ENCODE assay signal across 11 mouse cellular contexts in the genomic region with DNA sequence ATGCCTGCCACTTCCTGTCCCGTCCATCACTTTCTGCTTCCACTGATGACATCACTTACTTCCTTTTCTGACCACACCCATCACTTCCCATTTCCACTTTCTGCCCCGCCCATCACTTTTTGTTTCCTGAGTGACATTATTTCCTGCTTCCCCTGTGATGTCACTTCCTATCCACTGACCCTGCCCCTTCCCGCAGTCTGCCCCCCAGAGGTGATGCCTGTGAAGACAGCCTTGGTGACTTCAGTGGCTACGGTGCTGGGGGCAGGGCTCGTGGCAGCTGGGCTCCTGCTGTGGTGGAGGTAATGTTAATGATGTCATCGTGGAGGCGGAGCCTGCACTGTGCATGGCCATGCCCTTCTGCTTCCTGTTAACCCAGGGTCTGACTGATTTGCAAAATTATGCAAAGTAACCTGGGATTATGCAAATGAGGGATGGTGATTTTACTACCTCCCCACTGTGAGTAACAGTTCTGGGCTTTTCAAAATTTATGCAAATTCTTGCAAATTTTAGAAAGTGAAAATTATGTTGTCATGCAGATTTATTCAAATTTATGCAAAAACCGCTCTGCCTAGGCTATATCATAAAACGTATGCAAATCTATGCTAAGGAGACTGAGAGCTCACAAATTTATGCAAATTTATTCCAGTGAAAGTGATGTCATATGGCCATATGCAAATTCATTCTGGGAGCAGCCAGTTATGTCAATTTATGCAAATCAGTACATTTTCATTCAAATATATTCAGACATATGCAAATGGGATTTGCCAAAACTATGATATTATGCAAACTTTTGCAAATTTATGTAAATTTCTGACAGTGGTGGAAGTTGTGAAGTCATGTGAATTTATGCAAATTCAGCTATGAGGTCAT. TPM values are rescaled to one million over a fixed set of nuclear protein-coding genes. Genes with fewer than 3 reads are reported as not detected.
DNase-seq lines count a peak whose midpoint lies in the region; ATAC-seq and TF ChIP-seq lines count a peak whose summit lies in the region.
"Had no signal": no experiment of that assay in that cellular context is flagged by ENCODE, and none has a peak within 500 bp of the region (broad histone marks: within the 10 kb centered on the region; RNA-seq: fewer than 3 reads in every experiment).

No protein-coding gene starts in this region.

- intact Hi-C loops in left cerebral cortex, postnatal 10 days (cut with DNase I), result no loop called here

- 98% methylated on average over 9 of the region's 9 CpGs for WGBS in kidney, embryonic 14.5 days

- TF ChIP-seq RAD21 in MEL (IDR thresholded peaks at IDR 0.05; ENCODE audit: low read depth, low read length), result no peak

- no peak for TF ChIP-seq POLR2A in MEL (IDR thresholded peaks at IDR 0.05; ENCODE audit: control insufficient read depth in 1 of 2, insufficient read depth in 1 of 2, low read depth in 1 of 2, low read length in 2 of 2, poor library complexity in 1 of 2)

- no peak overlapping the region for H3K27ac ChIP-seq in MEL (ENCODE audit: control insufficient read depth, low read depth, low read length)
- H3K27ac ChIP-seq in kidney, embryonic 14.5 days (ENCODE audit: low read depth, low read length), result no peak overlapping the region

- H3K4me3 ChIP-seq in MEL (ENCODE audit: control insufficient read depth in 1 of 2, insufficient read depth in 1 of 2, low read depth in 2 of 2, low read length in 2 of 2), result no peak overlapping the region
- H3K4me3 ChIP-seq in kidney, embryonic 14.5 days (ENCODE audit: low read length), result no peak overlapping the region
- H3K4me3 ChIP-seq: myocyte had no signal

- H3K4me2 ChIP-seq in kidney, embryonic 14.5 days (replicated peaks; ENCODE audit: low read depth, low read length), result no peak overlapping the region

- H3K9ac ChIP-seq in MEL (ENCODE audit: control insufficient read depth, low read depth, low read length, poor library complexity, severe bottlenecking), result no peak overlapping the region
- H3K9ac ChIP-seq in kidney, embryonic 14.5 days (ENCODE audit: low read depth, low read length), result no peak overlapping the region

- peak; percentile 38 to 61 for DNase-seq in left cerebral cortex, postnatal 10 days (ENCODE audit: extremely low spot score in 1 of 2, low spot score in 2 of 2)
- DNase-seq in left cerebral cortex, adult 18-20 months (ENCODE audit: low spot score in 2 of 2), result no peak
- DNase-seq in MEL (ENCODE audit: low read depth, low spot score), result peak; percentile 9
- DNase-seq in naive thymus-derived CD4-positive, alpha-beta T cell, adult 2 months (ENCODE audit: low read depth), result peak; percentile 63
- no peak for DNase-seq in gastrocnemius, postnatal 10 days

- no peaks in the 10 kb centered on the region for H3K4me1 ChIP-seq in MEL (ENCODE audit: control insufficient read depth in 1 of 2, insufficient read depth in 2 of 2, low read length in 2 of 2)
- no peaks in the 10 kb centered on the region for H3K4me1 ChIP-seq in kidney, embryonic 14.5 days (ENCODE audit: control insufficient read depth, insufficient read depth, low read length)

- H3K79me2 ChIP-seq in MEL (ENCODE audit: control insufficient read depth, insufficient read depth, low read length, poor library complexity), result no peaks in the 10 kb centered on the region

- ATAC-seq in hematopoietic stem cell, adult 5-6 weeks (replicated peaks in 1 of 2; ENCODE audit: insufficient read depth in 1 of 2, low FRiP score in 2 of 2, low TSS enrichment in 1 of 2, low read depth in 1 of 2, poor library complexity in 2 of 2, severe bottlenecking in 2 of 2), result peak; percentile 1 to 6; a peak in 1 of 4 replicates
- no peak for ATAC-seq in kidney, embryonic 14.5 days (ENCODE audit: low FRiP score, low TSS enrichment)
- ATAC-seq in inflammation-experienced regulatory T-cells, adult 6 months, result no peak

- H3K9me3 ChIP-seq in MEL (replicated peaks; ENCODE audit: insufficient read depth, low read length), result no peaks in the 10 kb centered on the region; the same call in 1 of the 2 replicates
- H3K9me3 ChIP-seq in kidney, embryonic 14.5 days (ENCODE audit: control insufficient read depth, low read length), result peaks cover 79% of the 10 kb centered on the region

- no peak for TF ChIP-seq CTCF in MEL (IDR thresholded peaks at IDR 0.05 in 2 of 3, conservative IDR thresholded peaks at IDR 0.05 in 1 of 3; ENCODE audit: control insufficient read depth in 1 of 3, insufficient read depth in 1 of 3, low read depth in 2 of 3, low read length in 3 of 3, poor library complexity in 1 of 3, severe bottlenecking in 1 of 3)

- no peak for TF ChIP-seq EP300 in MEL (IDR thresholded peaks at IDR 0.05; ENCODE audit: low read depth in 1 of 2, low read length in 2 of 2)

- no peaks in the 10 kb centered on the region for H3K36me3 ChIP-seq in MEL (ENCODE audit: control insufficient read depth in 1 of 2, insufficient read depth in 2 of 2, low read length in 2 of 2)
- H3K36me3 ChIP-seq in kidney, embryonic 14.5 days (ENCODE audit: control insufficient read depth, insufficient read depth, low read length), result no peaks in the 10 kb centered on the region

- no peaks in the 10 kb centered on the region for H3K27me3 ChIP-seq in MEL (ENCODE audit: control insufficient read depth in 1 of 2, insufficient read depth in 2 of 2, low read length in 2 of 2)
- H3K27me3 ChIP-seq in kidney, embryonic 14.5 days (ENCODE audit: control insufficient read depth, insufficient read depth, low read length), result no peaks in the 10 kb centered on the region

TF ChIP-seq in MEL, 35 proteins besides CTCF, POLR2A, EP300 and RAD21:
- no peak for TF ChIP-seq CHD1 (IDR thresholded peaks at IDR 0.05; ENCODE audit: low read depth, low read length)
- no peak for TF ChIP-seq ELF1 (IDR thresholded peaks at IDR 0.05; ENCODE audit: low read depth, low read length)
- no peak for TF ChIP-seq USF2 (IDR thresholded peaks at IDR 0.05; ENCODE audit: borderline replicate concordance in 1 of 2, insufficient read depth in 1 of 2, low read depth in 1 of 2, low read length in 2 of 2)
- TF ChIP-seq MYC (IDR thresholded peaks at IDR 0.05; ENCODE audit: low read depth, low read length), result no peak
- no peak for TF ChIP-seq GATA1 (IDR thresholded peaks at IDR 0.05; ENCODE audit: low read depth, low read length)
- TF ChIP-seq MAFK (IDR thresholded peaks at IDR 0.05; ENCODE audit: borderline replicate concordance, low read depth, low read length), result no peak
- no peak for TF ChIP-seq NELFE (IDR thresholded peaks at IDR 0.05; ENCODE audit: low read depth, low read length)
- no peak for TF ChIP-seq HCFC1 (IDR thresholded peaks at IDR 0.05; ENCODE audit: low read depth, low read length)
- no peak for TF ChIP-seq NRF1 (IDR thresholded peaks at IDR 0.05; ENCODE audit: insufficient read depth, low read depth, low read length, poor library complexity, severe bottlenecking)
- TF ChIP-seq TBP (IDR thresholded peaks at IDR 0.05; ENCODE audit: low read depth, low read length), result no peak

RNA-seq across cellular contexts. Expression of a gene that starts 5.9 kb away (rescaled TPM):
- total RNA-seq in left cerebral cortex, postnatal 10 days (2021), result 1 to 10 TPM; 3.4 TPM
- total RNA-seq in left cerebral cortex, adult 18-20 months (2021), result 1 to 10 TPM; 3.4 TPM
- total RNA-seq in MEL (2012; rRNA removed), result 0.42 and 0.75 TPM in 2 replicates
- polyA plus RNA-seq in MEL (2012; ENCODE audit: insufficient read depth in 1 of 2, insufficient read length in 2 of 2, low read depth in 1 of 2, low replicate concordance in 2 of 2, missing spikeins in 1 of 2), result under 1 TPM in 1 of 2 experiments, not detected in 1; 0.74 TPM
- total RNA-seq in hematopoietic stem cell, adult 5-6 weeks (2017), result 12.3 and 15.4 TPM in 2 replicates
- total RNA-seq in gastrocnemius, postnatal 10 days (2021), result 1 to 10 TPM; 3.5 to 5.7 TPM
- polyA plus RNA-seq in kidney, embryonic 14.5 days (2014; fragmentation: Nextera tagmentation; extraction: Ambion mirVana), result 4.0 and 4.1 TPM in 2 replicates
- polyA plus RNA-seq in inflammation-experienced regulatory T-cells, adult 6 months (2017; shearing (Covaris generic)), result 1 to 10 TPM; 3.6 to 10.0 (median 4.1) TPM

RNA-seq across cellular contexts. Expression of a gene that starts 29.3 kb away (rescaled TPM):
- total RNA-seq in left cerebral cortex, postnatal 10 days (2021), result not detected
- total RNA-seq in left cerebral cortex, adult 18-20 months (2021), result not detected
- total RNA-seq in MEL (2012; rRNA removed), result not detected in 2 replicates
- polyA plus RNA-seq in MEL (2012; ENCODE audit: insufficient read depth in 1 of 2, insufficient read length in 2 of 2, low read depth in 1 of 2, low replicate concordance in 2 of 2, missing spikeins in 1 of 2), result under 1 TPM in 1 of 2 experiments, not detected in 1; 0.03 TPM
- total RNA-seq in hematopoietic stem cell, adult 5-6 weeks (2017), result not detected in 2 replicates
- total RNA-seq in gastrocnemius, postnatal 10 days (2021), result not detected
- polyA plus RNA-seq in kidney, embryonic 14.5 days (2014; fragmentation: Nextera tagmentation; extraction: Ambion mirVana), result not detected in 2 replicates
- polyA plus RNA-seq in inflammation-experienced regulatory T-cells, adult 6 months (2017; shearing (Covaris generic)), result under 1 TPM in 1 of 3 experiments, not detected in 2; 0.13 TPM
- polyA plus RNA-seq: heart, embryonic 16.5 days; limb, embryonic 11.5 days had no signal

RNA-seq across cellular contexts. Expression of a gene that starts 49.1 kb away (rescaled TPM):
- not detected for total RNA-seq in left cerebral cortex, postnatal 10 days (2021)
- total RNA-seq in left cerebral cortex, adult 18-20 months (2021), result not detected
- total RNA-seq in MEL (2012; rRNA removed), result not detected in 2 replicates
- polyA plus RNA-seq in MEL (2012; ENCODE audit: insufficient read depth in 1 of 2, insufficient read length in 2 of 2, low read depth in 1 of 2, low replicate concordance in 2 of 2, missing spikeins in 1 of 2), result not detected
- total RNA-seq in hematopoietic stem cell, adult 5-6 weeks (2017), result not detected in 2 replicates
- not detected for total RNA-seq in gastrocnemius, postnatal 10 days (2021)
- polyA plus RNA-seq in kidney, embryonic 14.5 days (2014; fragmentation: Nextera tagmentation; extraction: Ambion mirVana), result not detected in 2 replicates
- not detected for polyA plus RNA-seq in inflammation-experienced regulatory T-cells, adult 6 months (2017; shearing (Covaris generic))
- polyA plus RNA-seq: heart, embryonic 16.5 days; limb, embryonic 11.5 days; myocyte had no signal

Comparison
In these comparisons a context has a peak if more than half of its experiments do, and no peak if none do; other contexts are left out.
1. DNase-seq: peak in left cerebral cortex, postnatal 10 days (2 of 2), MEL (single experiment) and naive thymus-derived CD4-positive, alpha-beta T cell, adult 2 months (single experiment); none in left cerebral cortex, adult 18-20 months (0 of 2) and gastrocnemius, postnatal 10 days (single experiment).
2. ATAC-seq: peak in hematopoietic stem cell, adult 5-6 weeks (2 of 2); none in kidney, embryonic 14.5 days (single experiment) and inflammation-experienced regulatory T-cells, adult 6 months (single experiment).